Mouse (Mus musculus) embryonic facial prominence, embryonic 13.5 days (tissue): ENCODE measurements around the gene Pex1. TPM values are rescaled to one million over a fixed set of nuclear protein-coding genes. Genes with fewer than 3 reads are reported as not detected.

Experiments used
- ATAC-seq: fragments of 200-750 bp; cut with Nextera tagmentation; 2 replicates; pipeline ENCODE4 v1.8.0; 2017; ENCODE audit warnings: low read depth; ENCODE audit not compliant: insufficient number of reproducible peaks, insufficient read depth, low FRiP score, low TSS enrichment
- H3K27ac ChIP-seq: fragments of 300-500 bp; sonication (generic); 2 replicates; pipeline ENCODE4 v1.5.1; 2015; ENCODE audit warnings: moderate library complexity, mild to moderate bottlenecking, inconsistent platforms
- H3K27me3 ChIP-seq: fragments of 300-500 bp; sonication (generic); 2 replicates; pipeline ENCODE4 v1.6.1; 2015; ENCODE audit warnings: mild to moderate bottlenecking, inconsistent platforms
- H3K36me3 ChIP-seq: fragments of 300-500 bp; sonication (generic); 2 replicates; pipeline ENCODE4 v1.6.1; 2015; ENCODE audit warnings: mild to moderate bottlenecking, inconsistent platforms
- H3K4me1 ChIP-seq: fragments of 300-500 bp; sonication (generic); 2 replicates; pipeline ENCODE4 v1.6.1; 2015; ENCODE audit warnings: inconsistent platforms
- H3K4me2 ChIP-seq: fragments of 300-500 bp; sonication (generic); 2 replicates; pipeline ENCODE4 v1.6.1; 2015; ENCODE audit warnings: moderate library complexity, mild to moderate bottlenecking, inconsistent platforms
- H3K4me3 ChIP-seq: fragments of 300-500 bp; sonication (generic); 2 replicates; pipeline ENCODE4 v1.5.1; 2015; ENCODE audit warnings: mild to moderate bottlenecking, inconsistent platforms
- H3K9ac ChIP-seq: fragments of 300-500 bp; sonication (generic); 2 replicates; pipeline ENCODE4 v1.6.1; 2015; ENCODE audit warnings: mild to moderate bottlenecking, inconsistent platforms
- H3K9me3 ChIP-seq: fragments of 300-500 bp; sonication (generic); 2 replicates; pipeline ENCODE4 v1.6.1; 2016; ENCODE audit warnings: inconsistent platforms
- WGBS: fragments of 180-500 bp; shearing (Covaris S2); methylation state at CpG from one replicate; pipeline ENCODE4 v1.1.7; 2015; ENCODE audit warnings: mixed read lengths; 5-methylcytosine and 5-hydroxymethylcytosine counted together
- microRNA-seq: library from miRNA; unstranded; fragments of <30 nt; microRNA quantifications from one replicate; pipeline ENCODE4, GENCODE M21; 2016
- polyA plus RNA-seq: library from polyadenylated mRNA; unstranded; fragments of >200 nt; fragmentation: Nextera tagmentation; extraction: Ambion mirVana; gene quantifications from 2 replicates; pipeline ENCODE4 v1.2.1, GENCODE M21; 2015

Gene Pex1
- polyA plus RNA-seq, 1 experiment from 2014 or later = 24.2 TPM

DNA sequence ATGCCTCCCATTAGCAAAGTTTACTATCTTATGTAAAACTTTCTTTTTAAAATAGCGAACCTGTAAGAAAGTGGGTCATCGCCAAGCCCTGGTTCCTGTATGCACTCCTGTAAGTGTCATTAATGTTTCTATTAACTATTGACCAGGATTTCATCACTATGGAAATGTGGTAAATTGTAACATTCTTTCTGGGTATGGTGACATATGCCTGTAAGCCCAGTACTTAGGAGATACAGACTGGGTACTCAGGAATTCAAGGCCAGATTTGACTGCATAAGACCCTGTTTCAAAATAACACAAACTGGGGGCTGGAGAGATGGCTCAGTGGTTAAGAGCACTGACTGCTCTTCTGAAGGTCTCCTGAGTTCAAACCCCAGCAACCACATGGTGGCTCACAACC lies 69.4 kb downstream of the Pex1 start:
- H3K27me3 ChIP-seq = no peaks in the 10 kb centered on the region
- H3K36me3 ChIP-seq = no peaks in the 10 kb centered on the region
- whole genome bisulfite sequencing = 92% methylated on average over 2 of the region's 2 CpGs
- H3K4me3 ChIP-seq = no peak overlapping the region
- H3K4me1 ChIP-seq = peaks cover 10% of the 10 kb centered on the region
- no peak overlapping the region for H3K4me2 ChIP-seq
- ATAC-seq = no peak
- H3K9ac ChIP-seq = no peak overlapping the region
- H3K27ac ChIP-seq = no peak overlapping the region
- H3K9me3 ChIP-seq = no peaks in the 10 kb centered on the region

DNA sequence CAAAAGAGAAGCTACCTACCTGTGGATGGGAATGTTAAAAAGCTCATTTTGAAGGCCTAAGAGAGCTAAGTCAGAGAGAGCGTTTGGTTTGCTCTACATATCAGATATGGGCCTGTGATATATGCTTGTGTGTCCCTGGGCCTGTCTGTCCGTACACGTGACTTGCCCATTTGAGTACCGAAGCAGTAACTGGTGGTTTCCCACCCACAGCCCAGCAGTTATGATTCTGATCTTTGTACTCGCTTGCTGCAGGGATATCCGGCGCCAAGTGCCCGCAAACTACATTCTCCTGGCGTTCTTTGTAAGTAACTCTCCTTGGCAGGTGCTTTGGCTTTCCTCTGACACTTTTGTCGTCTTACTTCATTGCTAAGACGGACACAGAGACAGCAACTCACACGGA lies 70.7 kb downstream of the Pex1 start:
- Histone ChIP-seq H3K27me3 (no peaks in the 10 kb centered on the region), H3K9ac (no peak overlapping the region), H3K9me3 (no peaks in the 10 kb centered on the region), H3K4me3 (no peak overlapping the region), H3K36me3 (no peaks in the 10 kb centered on the region), H3K4me2 (peak overlapping the region; percentile 35), H3K4me1 (peaks cover 10% of the 10 kb centered on the region), H3K27ac (peak overlapping the region; percentile 61; the same call in 1 of the 2 replicates)
- ATAC-seq = no peak
- 56% methylated on average over 12 of the region's 12 CpGs for WGBS

DNA sequence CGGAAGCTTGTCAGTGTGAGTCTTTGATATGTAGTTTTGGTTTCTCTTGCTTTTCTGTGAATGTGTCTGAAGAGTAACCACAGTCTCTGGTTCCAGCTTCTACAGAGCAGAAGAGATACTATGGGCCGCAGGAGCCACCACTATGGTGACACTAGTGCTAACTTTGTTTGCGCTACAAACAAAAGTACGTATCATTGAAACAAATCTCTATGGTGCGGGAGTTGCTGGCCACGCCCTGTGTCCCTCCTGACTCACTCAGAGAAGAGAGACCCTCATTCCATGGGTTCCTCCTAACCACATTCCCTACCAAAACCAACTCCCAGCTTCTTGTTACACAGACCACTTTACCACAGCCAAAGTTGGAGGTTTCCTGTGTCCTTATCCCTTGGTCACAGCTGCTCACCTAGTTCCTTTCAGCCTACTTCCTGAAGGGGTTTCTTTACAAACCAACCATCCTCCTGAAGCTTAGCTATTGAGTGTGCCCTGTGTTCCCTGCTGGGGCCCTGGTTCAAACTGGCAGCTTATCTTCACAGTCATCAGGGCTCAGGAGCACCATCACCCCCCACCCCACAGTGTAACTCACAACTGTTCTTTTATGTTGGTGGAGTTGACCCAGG lies 74.2 kb downstream of the Pex1 start:
- no peaks in the 10 kb centered on the region for H3K27me3 ChIP-seq
- no peak overlapping the region for H3K4me2 ChIP-seq
- H3K4me1 ChIP-seq = peaks cover 10% of the 10 kb centered on the region
- H3K27ac ChIP-seq = no peak overlapping the region
- H3K36me3 ChIP-seq = no peaks in the 10 kb centered on the region
- no peak overlapping the region for H3K9ac ChIP-seq
- ATAC-seq = no peak
- H3K4me3 ChIP-seq = no peak overlapping the region
- WGBS = 90% methylated on average over 6 of the region's 6 CpGs
- H3K9me3 ChIP-seq = no peaks in the 10 kb centered on the region

Small RNA genes within 50 kb of the gene (microRNA-seq; reads per million reads assigned to microRNA genes)
- not detected for gene Gm26238

Other genes starting within 250 kb of the Pex1 start
- gene Fam133b, start 52.2 kb upstream of the Pex1 start, polyA plus RNA-seq = 39.1 and 41.6 TPM in 2 replicates
- gene 1700109H08Rik, start 24.5 kb upstream of the Pex1 start, polyA plus RNA-seq = 3.5 and 4.5 TPM in 2 replicates
- gene Rbm48, start 519 bp downstream of the Pex1 start, polyA plus RNA-seq = 14.4 and 18.1 TPM in 2 replicates
- gene Tmbim7, start 55.1 kb downstream of the Pex1 start, polyA plus RNA-seq = not detected in 2 replicates
- 59.4 and 68.3 TPM in 2 replicates for gene Gatad1, start 61.1 kb downstream of the Pex1 start, polyA plus RNA-seq
- gene Ankib1, start 206.9 kb downstream of the Pex1 start, polyA plus RNA-seq = 13.4 and 14.4 TPM in 2 replicates
- gene Krit1, start 207.1 kb downstream of the Pex1 start, polyA plus RNA-seq = 58.7 and 65.7 TPM in 2 replicates
- gene Lrrd1, start 249.1 kb downstream of the Pex1 start, polyA plus RNA-seq = 0.11 TPM in 1 of 2 replicates, not detected in the other